Mouse (Mus musculus) kidney, adult 18-20 months (tissue): Measurements from ENCODE around the gene Cacnb2.

Source experiments
- DNase-seq: peaks from one replicate; pipeline ENCODE4 v3.0.0; 2021

The Cacnb2 gene

DNA sequence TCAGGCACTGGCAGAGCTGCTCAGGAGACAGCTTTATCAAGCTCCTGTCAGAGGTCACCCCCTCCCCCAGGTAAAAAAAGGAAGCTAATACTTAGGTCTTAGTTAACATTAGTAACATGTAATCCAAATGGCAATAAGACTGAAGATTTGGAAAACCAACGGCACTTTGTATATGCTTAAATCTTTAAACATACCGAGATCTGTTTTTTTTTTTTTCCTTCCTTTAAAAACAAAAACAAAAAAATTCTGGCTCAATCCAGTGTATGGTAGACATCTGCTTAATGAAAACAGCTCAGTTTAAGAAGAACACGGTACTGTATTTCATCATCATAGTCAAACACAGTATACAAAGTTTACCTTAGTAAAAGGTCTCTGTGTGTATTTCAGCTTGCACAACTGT lies at the start of gene Cacnb2:
Cacnb2 (plus strand) TSS at position 301 of the 400 bp plus-strand sequence.
- DNase-seq = no peak

DNA sequence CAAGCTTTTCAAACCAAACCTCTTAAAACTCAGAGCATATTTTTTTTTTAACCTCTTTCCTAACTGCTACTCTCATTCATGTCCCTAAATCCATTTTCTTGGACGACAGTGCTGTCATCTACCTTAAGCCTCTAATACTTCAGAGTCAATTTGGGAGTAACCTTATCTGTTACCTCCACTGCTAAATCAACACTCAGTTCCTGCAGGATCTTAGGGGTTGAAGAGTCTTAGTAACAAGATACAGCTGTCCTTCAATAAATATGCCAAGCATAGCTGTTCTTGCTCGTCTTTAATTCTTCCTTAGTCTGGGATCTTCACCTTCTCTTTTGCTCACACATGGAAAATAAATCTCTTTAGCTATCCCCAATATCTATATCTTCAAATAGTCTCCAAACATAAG lies 34.9 kb upstream of the Cacnb2 start:
- no peak for DNase-seq

DNA sequence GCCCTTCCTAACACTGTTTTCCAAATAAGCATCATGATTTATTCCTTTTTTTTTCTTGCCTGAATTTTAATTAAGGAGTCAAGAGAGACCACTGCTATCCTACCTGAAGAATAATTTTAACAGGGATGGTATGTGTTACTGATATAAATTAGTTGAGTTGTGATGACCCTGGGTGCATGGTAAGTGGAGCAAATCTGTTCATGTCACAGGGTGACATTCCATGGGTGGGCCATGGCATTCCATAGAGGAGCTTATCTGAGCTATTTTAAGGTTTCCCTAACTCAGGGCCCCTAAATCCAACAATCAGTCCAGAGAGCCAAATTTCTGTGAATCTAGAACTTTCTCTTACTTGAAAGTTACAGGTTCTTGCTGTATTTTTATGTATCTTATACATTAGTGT lies 31.6 kb upstream of the Cacnb2 start:
- no peak for DNase-seq

DNA sequence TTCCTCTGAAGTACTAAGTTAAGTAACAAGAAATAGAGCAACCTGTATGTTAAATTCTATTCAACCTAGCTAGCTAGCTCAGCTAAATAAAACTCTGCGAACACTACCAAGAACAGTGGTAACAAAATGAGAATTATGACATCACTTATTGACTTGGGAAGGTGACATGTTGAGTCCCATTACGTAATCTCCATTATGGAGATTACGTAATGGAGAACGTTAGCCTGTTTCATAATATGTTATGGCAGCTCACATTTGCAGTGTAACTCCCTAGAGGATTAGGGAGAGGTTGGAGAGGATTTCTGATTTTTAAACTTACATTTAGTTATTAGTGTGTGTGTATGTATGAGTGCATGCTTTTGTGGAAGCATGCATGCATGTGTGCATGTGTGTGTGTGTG lies 13.3 kb upstream of the Cacnb2 start:
- no peak for DNase-seq

DNA sequence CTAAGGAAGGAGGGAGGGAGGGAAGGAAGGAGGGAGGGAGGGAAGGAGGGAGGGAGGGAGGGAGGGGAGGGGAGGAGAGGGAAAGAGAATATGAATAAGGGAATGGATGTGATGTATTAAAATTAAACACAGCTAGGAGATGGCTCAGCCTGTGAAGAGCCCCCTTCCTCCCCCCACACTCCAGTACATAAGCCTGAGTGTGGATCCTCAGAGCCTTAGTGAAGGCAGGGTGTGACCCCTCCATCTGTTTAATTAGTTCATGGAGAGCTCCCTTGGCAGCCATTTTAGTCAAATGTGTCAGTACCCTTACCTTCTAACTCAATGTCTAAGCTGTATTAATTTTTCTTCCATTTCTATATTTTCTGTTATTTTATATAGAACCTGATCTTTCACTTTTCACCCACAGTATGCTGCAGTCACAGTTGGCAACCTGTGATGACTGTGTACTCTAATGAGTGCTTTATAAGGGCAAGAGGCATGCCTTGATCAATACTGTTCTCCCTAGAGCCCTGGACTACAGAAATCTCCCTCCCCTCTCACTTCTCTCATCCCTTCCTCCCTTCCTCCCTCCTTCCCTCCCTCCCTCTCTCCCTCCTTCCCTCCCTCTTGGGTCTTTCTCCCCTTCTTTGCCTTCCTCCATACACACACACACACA lies 4.9 kb upstream of the Cacnb2 start:
- no peak for DNase-seq

DNA sequence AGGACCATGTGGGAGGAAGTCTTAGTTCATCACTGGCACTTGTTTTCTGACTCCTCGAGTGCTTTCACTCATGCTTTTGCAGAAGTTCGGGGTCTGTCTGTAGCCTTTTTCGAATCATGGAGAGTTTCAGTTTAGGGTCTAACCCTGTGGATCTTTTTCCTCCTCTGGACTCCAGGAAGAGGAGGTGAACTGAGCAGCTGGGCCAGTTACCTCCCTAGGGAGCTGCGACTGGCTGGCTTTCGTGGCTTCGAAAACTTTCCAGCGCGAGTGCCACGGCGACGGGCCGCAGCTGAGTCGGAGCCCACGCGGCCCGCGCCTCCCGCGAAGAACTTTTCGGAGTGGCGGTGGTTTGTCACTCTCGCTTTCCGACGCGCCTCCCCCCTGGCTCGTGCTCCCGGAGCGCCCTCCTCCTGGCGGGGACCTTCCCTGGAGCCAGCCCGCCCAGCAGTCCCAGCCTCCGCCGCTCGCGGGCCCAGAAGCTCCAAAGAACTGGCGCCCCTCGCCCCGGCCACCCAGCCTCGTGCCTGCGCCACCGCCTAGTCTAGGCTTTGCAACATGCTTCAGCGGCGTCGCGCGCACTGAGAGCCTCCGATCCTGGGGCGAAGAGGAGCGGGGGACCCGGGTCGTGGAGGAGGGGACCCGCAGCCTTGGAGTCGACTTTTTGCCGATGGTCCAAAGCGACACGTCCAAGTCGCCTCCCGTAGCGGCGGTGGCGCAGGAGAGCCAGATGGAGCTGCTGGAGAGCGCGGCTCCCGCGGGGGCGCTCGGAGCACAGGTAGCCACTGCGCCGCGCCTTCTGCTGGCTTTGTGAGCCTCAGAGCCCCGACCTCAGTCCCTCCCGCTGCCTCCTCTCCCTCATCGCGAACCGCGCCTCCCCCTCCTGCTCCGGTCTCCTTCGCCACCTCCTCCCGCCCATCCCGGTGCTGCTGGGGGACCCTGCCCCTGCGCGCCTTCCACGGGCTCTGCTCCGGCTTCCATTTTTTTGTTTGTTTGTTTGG lies 1.2 kb downstream of the Cacnb2 start:
- peak; percentile 55 for DNase-seq

DNA sequence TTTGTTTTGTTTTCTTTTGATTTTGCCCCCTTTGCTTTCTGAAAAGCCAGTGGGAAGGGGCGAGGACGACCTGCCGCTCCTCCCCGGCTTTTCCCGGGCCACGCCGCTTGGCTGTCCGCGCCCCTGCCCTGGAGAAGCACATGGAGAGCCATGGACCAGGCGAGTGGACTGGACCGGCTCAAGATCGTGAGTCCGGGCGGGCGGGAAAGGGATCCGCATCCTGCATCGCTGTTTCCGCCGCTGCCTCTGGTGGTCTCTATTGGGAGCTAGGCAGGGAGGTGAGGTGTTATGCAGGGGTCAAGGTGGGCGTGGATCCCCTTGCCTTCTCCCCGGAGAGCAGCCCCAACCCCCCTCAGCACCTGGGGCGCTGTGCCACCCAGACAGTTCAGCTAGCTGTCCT lies 1.9 kb downstream of the Cacnb2 start:
- DNase-seq = peak; percentile 21

DNA sequence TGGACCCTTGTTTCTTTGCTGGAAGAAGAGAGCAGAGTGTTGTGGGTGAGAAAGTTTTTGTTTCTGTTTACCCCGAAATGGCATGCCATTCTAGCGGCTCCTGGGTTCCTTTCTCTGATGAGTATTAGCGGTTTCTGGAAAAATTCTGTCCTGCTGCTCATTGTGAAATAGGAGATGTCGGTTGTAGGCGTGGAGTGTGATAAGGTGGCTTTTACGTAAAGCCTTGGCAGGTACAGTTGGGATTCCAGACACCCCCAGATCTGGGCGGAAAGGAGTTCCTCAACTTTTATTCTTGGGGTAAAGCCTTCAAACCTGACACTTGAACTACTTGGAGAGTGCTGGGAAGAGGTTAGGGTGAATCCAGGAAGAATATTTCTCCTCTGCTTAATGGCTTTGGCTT lies 2.3 kb downstream of the Cacnb2 start:
- DNase-seq = no peak

DNA sequence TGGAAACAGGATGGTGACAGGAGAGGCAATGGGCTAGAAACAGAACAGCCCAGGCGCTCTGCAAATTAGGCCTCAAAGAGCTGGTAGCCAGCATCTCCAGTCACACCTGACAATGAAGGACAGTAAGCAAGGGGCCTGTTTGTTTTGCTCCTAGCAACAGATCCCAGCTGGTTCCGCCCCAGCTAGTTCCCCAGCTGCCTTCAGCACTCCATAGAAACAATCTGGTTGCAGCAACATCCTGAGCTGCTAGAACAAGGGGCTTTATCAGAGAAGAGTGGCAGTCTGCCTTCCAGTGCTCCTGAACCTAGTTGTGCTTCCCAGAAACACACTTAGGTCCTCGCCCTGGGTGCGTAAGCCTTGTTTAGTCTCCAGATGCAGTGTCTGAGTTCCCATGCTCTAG lies 5.7 kb downstream of the Cacnb2 start:
- no peak for DNase-seq

DNA sequence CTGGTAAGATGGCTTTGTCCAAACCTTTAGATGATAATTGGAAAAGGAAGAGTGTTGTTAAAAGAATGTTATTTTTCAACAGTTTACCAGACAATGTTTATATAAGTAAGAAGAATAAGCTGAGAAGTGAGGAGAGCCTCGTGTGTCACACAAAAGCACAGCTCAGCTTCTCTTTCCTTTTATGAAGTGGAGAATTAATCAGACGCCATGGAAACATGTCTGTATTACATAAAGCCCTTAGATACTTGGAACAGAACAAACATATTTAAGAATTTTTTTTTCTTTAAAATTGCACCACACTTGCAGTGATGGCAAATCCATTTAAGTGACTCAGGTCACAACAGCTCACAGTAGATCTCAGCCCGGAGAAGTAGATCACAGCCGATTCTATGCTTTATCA lies 9.8 kb downstream of the Cacnb2 start:
- no peak for DNase-seq

DNA sequence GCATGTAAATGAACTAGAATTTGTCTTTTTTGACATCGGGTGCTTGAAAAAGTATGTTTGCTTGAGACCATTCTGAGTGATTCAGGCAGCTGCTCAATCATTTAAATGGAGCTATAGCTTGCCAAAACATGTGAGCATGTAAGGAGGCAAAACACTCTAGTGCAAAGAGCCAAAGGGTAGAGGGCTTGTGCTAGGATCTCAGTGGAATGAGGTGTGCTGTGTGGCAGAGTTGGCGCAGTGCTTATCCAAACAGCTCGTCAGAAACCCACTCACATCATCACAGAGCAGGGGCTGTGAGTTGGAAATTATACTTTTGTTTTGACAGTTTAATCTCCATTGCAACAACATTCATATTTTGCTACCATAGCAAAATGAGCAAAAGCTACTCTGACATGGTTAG lies 13.5 kb downstream of the Cacnb2 start:
- no peak for DNase-seq

DNA sequence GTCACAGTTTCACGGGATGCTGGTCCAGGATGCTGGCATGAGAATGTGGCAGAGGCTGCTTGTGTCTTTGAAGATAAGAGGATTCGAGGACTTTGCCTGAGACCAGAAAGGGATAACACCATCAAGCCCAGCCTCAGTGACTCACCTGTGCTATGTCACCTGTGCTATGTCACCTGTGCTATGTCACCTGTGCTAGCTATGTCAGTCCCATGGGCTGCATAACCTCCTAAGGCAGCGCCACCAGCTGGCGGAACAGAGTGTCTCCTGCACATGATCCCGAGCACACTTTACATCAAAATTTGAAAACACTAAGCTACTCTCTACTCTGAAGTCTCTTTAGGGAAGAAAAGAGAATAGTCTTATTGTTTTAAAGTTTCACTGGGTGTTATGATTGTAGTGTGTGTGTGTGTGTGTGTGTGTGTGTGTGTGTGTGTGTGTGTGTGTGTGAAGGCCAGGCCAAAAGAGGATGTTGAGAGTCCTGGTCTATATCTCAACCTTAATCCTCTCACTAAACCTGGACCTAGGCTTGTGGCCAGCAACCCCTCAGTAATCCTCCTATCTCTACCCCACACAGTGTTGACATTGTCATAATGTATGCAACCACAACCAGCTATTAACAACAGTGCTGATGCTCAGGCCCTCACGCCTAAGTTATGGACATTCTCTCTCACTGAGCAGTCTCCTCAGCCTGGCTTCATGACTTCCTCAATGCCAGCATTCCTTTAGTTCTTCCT lies 17.4 kb downstream of the Cacnb2 start:
- DNase-seq = no peak

DNA sequence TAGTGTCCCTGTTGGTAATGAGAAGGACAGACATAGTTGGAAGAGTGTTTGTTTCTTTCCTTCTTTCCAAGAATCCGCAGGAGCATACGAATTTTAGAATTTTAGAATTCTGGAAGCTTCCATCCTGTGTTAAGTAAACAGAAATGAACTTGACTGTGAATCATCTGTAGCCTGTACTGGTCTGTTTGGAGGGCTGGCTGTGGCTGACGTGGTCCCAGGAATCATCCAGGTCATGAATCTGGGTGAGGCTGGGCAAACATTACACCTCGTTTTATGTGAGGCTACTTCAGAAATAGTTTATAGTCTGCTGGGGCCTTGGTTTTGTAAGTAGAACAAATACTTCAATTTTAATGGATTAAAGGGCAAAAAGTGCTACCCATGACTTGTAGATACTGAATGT lies 18.0 kb downstream of the Cacnb2 start:
- no peak for DNase-seq

DNA sequence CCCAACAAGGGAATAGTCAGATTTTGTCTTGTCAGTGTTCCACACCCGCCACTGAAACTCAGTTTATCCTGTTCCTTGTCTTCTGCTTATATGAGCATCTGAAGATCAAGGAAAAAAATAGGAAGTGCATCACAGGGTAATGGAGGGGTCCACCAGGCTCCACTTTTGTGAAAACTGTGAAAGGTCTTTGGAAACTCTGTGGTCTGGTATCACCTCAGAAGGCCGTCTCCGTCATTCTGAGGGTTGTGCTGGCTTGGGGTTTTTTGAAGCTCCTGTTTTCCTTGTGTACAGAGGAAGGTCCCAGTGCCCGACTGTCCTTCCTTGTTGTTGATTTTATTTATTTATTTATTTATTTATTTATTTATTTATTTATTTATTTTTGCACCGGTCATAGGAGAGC lies 20.9 kb downstream of the Cacnb2 start:
- no peak for DNase-seq

DNA sequence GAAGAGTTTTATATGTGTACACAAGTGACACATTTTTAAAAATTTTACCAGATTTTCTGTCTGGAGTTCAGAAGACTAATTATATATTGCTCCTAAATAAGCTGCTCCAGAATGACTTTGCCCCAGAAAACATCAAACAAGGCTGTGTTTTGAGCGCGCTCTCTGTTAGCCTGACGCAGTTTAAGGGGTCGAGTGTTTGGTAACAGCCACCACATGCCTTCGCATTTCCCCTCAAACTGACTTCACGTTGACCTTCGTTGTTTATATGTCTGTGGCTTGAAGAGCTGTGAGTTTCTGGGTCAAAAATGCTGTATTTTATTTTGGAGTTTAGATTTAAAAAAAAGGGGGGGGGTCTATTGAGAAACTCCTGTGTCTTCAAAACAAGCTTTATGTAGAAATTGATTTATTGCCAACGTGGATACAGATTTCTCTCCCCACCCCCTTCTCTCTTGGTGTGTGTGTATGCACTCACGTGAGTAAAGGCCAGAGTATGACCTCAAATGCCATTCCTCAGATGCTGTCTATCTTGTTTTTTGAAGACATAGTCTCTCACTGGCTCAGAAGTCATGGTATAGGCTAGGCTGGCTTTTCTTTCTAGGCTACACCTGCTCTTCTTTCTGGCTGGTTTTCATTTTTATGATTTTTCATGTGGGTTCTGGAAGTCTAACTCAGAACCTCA lies 27.1 kb downstream of the Cacnb2 start:
- no peak for DNase-seq

DNA sequence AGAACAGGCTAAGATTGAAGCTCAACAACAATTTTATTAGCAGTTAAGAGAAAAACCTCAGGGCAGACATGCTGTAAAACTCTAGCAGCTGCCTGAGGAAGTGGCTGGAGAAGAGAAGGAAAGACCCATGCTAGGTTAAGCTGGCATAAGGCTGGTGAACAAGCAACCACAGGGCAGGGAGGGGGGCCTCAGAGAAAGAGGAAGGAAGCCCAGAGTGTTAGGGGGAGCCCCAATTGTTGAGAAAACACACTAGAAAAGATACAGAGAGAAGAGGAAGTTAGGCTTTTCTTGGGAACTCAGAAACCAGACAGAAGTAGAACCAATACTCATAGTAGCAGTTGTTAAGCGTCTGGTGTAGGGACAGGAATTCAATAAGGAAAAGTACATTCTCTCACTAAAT lies 28.7 kb downstream of the Cacnb2 start:
- no peak for DNase-seq

DNA sequence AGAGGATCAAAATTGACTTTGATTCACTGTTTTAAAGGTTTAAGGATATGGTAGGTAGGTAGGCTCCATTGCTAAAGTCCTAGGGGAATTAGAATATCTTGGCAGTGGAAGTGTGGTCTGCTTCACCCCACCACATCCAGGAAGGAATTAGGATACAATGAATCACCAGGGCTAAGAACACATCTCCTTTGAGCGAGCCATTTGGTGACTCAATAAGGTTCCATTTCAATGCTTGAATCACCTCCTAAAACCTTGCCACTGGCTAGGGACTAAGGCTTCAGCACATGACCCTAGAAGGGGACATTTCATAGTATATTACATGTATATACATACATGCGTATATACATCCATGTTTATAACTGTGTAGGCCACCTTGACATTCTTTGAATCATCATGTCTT lies 30.3 kb downstream of the Cacnb2 start:
- DNase-seq = no peak

DNA sequence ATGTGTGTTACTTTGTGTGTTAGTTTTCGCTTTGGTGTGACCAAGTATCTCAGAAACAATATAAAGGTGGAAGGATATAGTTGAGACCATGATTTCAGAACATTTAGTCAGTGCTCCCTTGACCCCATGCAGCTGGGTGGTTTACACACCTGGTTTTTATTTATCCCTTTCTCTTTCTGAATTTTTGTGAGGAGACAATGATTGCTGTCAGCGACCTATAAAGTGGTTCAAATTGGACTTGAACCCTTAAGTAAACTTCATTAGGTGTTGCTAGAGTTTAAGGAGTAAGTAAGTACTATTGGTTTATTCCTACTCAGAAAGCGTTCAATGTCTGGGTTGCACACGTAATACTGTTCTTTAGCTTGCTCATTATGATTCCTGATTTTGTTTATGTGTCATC lies 36.4 kb downstream of the Cacnb2 start:
- no peak for DNase-seq

DNA sequence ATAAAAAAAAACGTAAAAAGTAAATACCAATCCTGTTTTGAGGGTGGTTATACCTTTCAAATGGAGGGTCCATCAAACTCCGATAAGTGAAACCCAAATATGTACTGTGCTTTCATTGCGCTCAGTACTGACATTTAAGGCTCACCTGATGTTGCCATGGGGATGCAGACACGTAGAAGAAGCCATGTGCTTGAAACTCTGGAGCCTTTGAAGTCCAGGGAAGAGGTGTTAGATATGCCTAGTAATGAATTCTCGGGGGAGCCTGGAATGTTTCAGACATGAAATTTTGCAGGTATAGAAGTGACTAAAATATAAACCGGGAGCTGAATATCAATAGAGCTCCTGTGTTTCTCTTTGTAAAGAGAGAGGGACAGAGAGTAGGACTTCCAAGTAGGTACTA lies 37.0 kb downstream of the Cacnb2 start:
- DNase-seq = no peak

DNA sequence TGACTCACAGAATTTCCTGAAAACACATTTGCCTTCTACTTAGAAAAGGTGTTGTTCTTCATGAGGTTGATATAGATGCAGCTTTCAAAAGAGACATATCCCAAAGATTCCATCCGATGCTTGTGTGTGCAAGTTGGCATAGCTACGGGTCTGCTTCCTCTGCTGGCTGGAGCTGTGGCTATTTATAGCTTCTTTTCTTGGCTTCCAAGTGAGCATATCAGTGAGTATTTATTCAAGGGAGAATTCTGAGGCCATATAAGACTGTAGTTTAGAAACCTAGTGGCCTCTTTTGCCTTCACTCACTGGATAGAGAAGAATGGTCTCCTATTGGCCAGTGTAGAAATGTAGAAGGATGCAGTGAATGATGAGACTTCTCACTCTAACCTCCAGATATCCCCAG lies 38.2 kb downstream of the Cacnb2 start:
- no peak for DNase-seq

DNA sequence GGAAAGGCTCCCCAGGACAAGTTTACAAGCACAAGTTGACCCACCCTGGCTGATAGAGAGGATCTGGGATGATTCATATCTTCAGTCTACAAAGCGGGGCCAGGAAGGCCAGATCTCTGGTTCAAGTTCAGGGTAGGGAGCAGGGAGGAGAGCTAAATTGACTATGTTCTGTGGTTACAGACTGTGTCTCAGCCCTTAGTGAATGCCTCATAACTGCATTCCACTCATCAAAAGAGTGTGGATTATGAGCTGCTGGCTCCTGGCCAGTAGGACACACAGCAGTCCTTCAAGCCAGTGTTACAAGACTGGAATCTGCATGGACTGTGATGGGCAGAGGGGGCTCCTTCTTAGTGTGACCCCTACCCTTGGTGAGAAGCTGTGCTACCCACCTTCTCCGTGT lies 48.4 kb downstream of the Cacnb2 start:
- DNase-seq = peak; percentile 6

DNA sequence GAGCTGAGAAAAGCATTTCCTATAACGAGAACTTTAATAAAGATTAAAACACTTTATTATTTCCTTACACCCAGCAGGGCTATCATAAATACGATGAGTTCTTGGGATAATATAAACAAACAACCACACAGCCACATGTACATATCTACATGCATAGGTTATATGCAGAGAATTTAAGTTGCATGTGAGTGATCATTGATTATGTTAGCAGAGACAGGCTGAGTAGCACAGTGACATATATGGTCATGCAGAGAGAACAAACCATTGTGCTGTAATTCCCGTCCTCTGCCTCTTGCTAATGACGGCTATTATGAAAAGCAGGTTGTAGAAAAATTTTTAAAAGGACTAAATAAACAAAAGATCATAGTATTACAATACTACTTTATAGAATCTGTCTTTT lies 53.8 kb downstream of the Cacnb2 start:
- no peak for DNase-seq

DNA sequence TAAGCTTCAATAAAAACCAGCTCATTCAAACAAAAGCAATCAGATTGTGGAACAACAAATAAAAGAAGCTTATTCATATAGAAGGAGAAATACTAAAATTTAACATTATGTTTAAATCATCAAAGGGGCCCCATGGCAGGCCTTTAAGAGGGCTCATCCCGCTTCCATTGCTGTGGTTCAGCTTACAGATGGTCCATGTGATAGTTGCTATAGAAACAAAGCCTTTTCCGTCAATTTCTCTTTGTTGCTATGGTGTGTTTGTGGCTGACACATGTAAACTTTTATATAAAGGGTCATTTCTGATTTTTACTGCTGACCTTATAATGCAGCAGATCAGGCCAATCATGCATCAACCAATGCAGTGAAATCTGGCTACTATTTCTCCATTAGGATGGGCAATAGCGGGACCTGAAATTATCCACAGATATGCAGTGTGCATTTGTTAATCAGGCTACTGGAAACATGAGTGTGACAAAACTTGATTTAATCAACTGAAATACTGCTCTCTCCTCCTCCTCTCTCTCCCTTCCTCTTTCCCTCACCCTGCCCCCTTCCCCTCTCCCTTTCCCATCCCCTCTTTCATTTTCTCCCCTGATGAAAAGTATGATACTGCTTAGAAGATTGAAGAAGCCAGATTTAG lies 54.4 kb downstream of the Cacnb2 start:
- DNase-seq = no peak
